Mouse (Mus musculus): Measurements from ENCODE around the gene Os9. TPM values are rescaled to one million over a fixed set of nuclear protein-coding genes. Genes with fewer than 3 reads are reported as not detected.
A peak's percentile ranks its signal among the peaks of the same experiment; 100 is the strongest.
"Not testable (repeated sequence)": the region's sequence is repeated elsewhere in the genome, so short reads cannot be mapped to it uniquely, and the experiment has no call there.

Os9 gene
- total RNA-seq (2021): 100 to 1,000 TPM; 127 to 147 TPM
- 82.2 and 108 TPM in 2 replicates for polyA plus RNA-seq (2012; rRNA removed)
- long read RNA-seq, transcript Os9-202 (15 exons, 2,627 nt): minor isoform, 54 of 164 reads
- long read RNA-seq, transcript Os9-201 (14 exons, 2,458 nt): major isoform, 87 of 164 reads
- long read RNA-seq, partial matches to known transcripts: 19 of 164 reads
- long read RNA-seq, other reads (novel, unspliced or antisense): 4 of 164 reads

DNA sequence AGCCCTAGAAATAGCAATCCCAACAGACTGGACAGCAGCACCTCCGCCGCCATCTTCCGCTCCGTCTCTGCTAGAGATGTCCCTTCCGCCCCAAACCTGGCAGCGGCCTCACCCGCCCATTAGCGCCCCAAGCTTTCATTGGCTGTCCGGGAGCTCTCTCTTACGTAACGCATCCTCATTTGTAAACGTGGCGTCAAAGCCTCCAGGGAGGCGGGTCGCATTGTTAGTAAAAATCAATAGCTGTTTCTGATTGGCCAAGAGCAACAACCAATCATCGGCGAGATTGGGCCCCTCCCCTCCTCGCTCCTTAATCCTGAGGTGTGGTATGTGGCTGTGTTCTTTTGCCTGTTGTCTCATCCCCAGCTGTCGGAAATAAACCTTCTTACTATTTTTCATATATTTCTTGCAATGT lies at the start of gene Os9:
Os9 (minus strand) TSS at position 66 of the 412 bp plus-strand sequence.
- DNase-seq: peak; percentile 97

DNA sequence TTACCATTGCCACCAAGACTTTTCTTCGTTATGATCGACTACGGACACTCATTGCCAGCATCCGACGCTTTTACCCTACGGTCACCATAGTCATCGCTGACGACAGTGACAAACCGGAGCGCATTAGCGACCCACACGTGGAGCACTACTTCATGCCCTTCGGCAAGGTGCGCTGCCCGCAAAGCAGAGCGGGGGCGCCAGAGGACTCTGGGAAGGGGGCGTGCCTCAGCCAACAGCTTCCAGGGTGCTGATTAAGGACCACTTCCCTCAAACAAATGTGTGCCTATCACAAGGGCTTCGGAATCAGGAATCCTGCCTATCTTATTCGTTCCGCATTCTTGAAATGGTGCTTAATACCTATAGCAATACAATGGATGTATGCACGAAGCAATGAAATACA lies 49.1 kb upstream of the Os9 start:
- DNase-seq: peak; percentile 45

GRCm38 (mm10) chr10:127167614-127168192 lies 46.8 kb upstream of the Os9 start:
- peak; percentile 26 for DNase-seq

GRCm38 (mm10) chr10:127166771-127167613 lies 46.1 kb upstream of the Os9 start:
- no peak for DNase-seq

DNA sequence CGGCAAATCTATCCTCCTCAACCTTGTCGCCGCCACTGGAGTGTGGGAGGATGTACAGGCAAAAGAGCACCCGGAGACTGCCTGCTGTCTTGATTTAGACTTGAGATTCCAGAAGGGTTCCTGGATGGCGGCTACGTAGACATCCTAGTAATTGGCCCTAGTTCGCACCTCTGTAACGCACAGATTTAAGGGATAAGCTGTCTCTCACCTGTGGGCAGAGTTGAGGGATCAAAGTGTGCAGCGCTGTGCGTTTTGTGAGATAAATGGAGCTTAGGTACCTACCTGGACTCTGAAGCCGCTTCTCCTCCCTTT lies 45.4 kb upstream of the Os9 start:
- no peak for DNase-seq

- DNase-seq: peak; percentile 72
Measured at GRCm38 (mm10) chr10:127165654-127166403, 44.9 kb upstream of the Os9 start.

- DNase-seq: no peak
Measured at GRCm38 (mm10) chr10:127165354-127165653, 44.4 kb upstream of the Os9 start.

GRCm38 (mm10) chr10:127164631-127165353 lies 43.9 kb upstream of the Os9 start, which contains the start of gene B4galnt1:
Gene B4galnt1, plus strand, starts transcription at chr10:127165225.
- DNase-seq: peak; percentile 85

DNA sequence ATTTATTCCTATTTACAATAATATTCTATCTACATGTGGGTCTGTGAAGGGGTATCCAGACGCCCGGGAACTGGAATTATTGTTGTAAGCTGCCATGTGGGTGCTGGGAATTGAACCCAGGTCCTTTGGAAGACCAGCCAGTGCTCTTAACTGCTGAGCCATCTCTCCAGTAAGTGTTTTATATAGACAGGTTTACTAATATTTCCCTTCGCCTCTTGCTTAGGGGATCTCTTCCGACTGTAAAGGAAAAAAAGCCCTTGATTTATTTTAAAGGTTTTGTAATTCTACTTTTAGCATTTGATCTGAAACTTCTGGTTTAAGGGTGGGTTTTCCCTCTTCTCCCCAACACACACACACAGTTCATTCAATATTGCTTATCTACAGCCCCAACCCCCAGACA lies 43.3 kb upstream of the Os9 start:
- no peak for DNase-seq

DNA sequence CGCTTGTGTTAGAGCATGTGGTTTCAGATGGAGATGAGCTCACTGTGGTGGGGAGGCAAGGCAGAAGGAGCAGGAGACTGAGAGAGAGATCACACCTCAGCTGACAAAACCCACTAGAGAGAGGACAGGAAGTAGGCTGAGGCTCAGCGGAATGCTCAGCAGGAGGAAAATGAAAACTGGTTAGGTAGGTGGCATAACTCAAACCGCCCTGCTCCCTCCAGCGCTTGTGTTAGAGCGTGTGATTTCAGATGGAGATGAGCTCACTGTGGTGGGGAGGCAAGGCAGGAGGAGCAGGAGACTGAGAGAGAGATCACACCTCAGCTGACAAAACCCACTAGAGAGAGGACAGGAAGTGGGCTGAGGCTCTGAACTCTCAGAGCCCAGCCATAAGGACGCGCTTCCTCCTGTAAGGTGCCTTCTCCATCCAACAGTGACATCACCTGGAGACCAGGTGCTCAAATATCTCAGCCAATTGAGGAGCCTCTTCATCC lies 41.9 kb upstream of the Os9 start:
- DNase-seq: not testable (repeated sequence)

GRCm38 (mm10) chr10:127160728-127161127 lies 39.8 kb upstream of the Os9 start:
- no peak for DNase-seq

DNA sequence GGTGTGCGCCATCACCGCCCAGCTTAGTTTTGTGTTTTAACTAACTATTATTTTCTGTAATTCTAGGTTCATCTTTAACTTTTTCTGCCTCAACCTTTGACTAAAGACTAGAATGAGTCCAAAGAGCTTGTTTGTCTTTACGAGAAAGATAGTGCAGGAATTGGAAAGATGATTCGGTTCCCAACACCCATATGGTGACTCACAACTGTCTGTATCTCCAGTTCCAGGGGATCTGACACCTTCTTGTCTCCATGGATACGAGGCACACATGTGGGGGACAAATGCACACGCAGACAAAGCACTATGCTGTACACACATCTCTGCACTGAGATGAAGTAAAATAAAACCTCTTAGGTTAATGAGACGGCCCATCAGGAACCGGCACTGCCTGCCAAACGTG lies 39.1 kb upstream of the Os9 start:
- no peak for DNase-seq

GRCm38 (mm10) chr10:127158471-127158870 lies 37.5 kb upstream of the Os9 start:
- DNase-seq: no peak

DNA sequence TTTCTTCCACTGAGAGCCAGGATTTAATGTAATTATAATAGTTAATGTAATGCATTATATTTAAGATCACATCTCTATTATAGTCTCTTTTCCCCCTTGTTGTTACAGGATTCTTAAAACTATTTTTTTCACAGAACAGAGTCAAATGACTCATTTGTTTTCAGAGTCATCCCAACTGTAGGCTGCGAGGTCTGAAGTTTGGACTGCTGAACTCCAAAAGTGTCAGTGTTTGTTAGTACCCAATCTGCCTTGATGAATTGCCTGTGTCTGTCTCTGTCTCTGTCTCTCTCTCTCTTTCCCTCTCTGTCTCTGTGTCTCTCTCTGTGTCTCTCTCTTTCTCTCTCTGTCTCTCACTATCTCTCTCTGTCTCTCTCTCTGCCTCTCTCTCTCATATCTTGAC lies 35.6 kb upstream of the Os9 start:
- no peak for DNase-seq

DNA sequence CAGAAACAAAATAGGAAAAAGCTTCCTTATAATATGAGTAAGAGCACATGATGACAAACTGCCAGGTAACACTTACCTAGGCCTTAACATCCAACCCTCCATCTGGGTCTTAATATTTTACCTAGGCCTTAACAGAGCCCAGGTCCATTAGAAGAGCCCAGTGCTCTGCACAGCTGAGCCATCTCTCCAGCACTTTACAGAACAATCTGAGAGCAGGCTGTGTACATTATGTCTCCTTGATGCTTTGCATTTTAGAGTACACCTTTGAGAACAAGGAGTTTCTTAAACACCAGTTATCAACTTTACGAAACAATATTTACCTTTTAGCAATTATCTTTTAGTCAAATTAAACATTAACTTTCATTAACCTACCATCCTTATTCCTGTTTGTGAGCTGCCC lies 35.2 kb upstream of the Os9 start:
- DNase-seq: no peak

DNA sequence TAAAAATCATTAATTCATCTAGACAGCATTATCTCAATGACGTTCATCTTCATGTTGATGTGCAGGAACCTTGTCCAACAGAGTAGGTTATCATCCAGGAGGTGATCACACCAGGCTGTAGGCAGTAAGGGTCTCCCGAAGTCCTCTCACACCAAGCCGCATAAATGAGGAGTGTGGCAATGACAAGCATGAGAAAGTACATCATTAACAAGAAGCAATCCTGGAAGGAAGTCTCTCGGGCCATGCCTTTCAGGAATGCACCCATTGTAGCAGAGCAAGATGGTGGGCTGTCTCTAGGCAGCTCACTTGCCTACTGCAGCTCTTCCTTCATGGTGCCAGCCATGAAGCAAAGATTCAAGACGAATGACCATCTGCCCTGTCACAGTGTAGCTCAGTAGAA lies 33.7 kb upstream of the Os9 start:
- DNase-seq: no peak

- DNase-seq: no peak
Measured at GRCm38 (mm10) chr10:127154241-127154640, 33.3 kb upstream of the Os9 start.

DNA sequence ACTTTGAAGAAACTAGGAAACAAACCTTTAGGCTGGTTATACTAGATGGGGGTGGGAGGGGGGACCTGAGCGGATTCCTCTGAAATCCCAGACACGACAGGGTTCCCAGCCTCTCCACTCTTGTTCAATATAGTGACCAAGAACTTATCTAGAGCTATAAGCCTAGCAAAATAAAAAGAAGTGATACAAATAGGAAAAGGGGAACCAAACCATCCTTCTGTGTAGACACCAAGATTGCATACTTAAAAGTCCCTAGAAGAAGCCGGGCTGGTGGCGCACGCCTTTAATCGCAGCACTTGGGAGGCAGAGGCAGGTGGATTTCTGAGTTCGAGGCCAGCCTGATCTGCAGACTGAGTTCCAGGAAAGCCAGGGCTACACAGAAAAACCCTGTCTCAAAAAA lies 32.4 kb upstream of the Os9 start:
- no peak for DNase-seq

DNA sequence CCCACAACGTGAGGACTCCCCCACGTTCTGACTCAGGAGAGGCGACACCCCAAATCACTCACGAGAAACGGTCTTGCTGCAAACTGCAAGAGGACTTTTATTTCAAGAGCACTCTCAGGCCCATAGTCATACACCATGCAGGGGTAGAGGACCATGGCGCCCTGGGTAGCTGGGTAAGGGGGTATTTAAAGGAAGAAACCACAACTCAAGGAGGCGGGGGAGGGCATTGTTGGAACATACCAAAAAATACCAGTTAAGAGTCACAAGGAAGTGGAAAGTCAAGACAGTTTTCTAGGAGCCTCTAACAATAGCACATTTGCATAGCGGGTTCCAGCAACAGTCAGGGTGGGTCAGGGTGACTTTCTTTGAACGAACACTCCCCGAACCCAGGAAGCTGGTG lies 31.6 kb upstream of the Os9 start:
- not testable (repeated sequence) for DNase-seq

- not testable (repeated sequence) for DNase-seq
Measured at GRCm38 (mm10) chr10:127151233-127151632, 30.3 kb upstream of the Os9 start.

DNA sequence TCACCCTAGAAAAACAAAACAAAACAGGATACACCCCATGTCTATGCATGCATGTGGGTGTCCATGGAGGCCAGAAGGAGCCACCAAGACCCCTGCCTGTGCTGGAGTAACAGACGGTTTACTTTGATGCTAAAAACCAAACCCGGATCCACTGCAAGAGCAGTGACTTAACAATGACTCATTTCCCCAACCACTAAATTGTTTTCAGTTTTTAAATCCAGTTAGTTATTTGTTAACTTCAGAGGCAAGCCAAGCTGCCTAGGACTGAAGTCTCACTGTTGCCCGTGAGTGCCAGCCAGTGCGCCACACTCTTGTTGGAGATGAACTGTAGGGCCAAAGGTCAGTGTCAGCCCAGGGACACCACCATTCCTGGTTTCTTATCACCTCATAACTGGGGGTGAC lies 29.5 kb upstream of the Os9 start:
- peak; percentile 29 for DNase-seq

GRCm38 (mm10) chr10:127147135-127147534 lies 26.2 kb upstream of the Os9 start:
- DNase-seq: peak; percentile 50
